Mouse (Mus musculus): Measurements from ENCODE around the gene Snx18. TPM values are rescaled to one million over a fixed set of nuclear protein-coding genes. Genes with fewer than 3 reads are reported as not detected.
A peak's percentile ranks its signal among the peaks of the same experiment; 100 is the strongest.

The Snx18 gene
- total RNA-seq (2014; rRNA removed): 30.7 and 35.5 TPM in 2 replicates
- 9.0 and 10.3 TPM in 2 replicates for polyA plus RNA-seq (2015; fragmentation: Nextera tagmentation; extraction: Ambion mirVana)

DNA sequence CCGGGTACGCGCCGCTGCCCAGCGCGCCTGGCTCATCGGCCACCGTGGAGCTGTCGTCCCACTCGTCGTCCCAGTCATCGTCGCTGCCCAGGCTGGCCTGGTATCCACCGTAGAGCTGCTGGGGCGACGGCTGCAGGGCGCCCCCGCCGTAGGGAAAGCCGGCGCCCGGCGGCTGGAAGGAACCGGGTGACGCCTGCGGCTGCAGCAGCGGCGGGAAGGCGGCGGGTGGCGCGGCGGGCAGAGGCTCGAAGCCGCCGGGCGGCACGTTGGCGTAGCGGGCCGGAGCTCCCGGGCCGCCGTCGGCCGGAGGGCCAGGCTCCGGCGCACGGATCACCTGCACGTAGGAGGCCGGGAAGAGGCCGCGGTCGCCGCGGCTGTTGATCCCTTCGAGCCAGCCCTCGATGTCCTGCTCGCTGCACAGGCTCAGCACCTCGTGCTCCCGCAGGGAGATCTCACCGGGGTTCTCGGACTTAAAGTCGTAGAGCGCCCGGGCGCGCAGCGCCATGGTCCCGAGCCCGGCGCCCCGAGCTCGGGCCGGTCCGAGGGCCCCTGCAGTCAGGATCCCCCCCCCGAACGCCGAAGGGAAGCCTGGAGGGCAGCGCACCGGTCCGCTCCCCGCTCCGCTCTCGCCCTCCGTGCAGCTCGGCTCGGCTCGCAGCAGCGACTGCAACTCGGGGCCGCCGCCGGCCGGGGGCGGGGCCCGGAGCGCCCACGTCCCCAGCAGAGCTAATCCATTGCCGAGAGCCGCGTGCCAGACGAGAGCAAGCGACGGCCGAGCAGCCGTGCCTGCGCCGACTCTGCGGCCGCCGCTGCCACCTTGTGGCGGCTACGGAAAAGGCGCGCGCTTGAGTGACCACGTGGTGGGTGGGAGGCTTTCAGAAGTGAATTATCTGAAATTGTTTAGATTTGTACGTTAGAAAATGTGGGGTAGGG is at the start of gene Snx18:
Snx18 (minus strand) TSS at position 674 of the 933 bp plus-strand sequence.
- peak within 1 kb of the TSS; percentile 95 for H3K27ac ChIP-seq (ENCODE audit: low read depth, low read length)
- peak within 1 kb of the TSS; percentile 84 for H3K4me3 ChIP-seq (ENCODE audit: low read depth, low read length)
- ATAC-seq (peak; percentile 97), DNase-seq (peak; percentile 97)
- H3K36me3 ChIP-seq (ENCODE audit: insufficient read depth): no peaks in the 10 kb centered on the region
- TF ChIP-seq CTCF (IDR thresholded peaks at IDR 0.05; ENCODE audit: low read depth): peak; percentile 98
- WGBS: 1% methylated on average over 113 of the region's 119 CpGs
- no peaks in the 10 kb centered on the region for H3K27me3 ChIP-seq (ENCODE audit: insufficient read depth, low read length)
- H3K9me3 ChIP-seq (ENCODE audit: low read length): no peaks in the 10 kb centered on the region
- H3K4me1 ChIP-seq (ENCODE audit: insufficient read depth): peaks cover 27% of the 10 kb centered on the region
- peak within 1 kb of the TSS; percentile 88 for H3K9ac ChIP-seq
- peak within 1 kb of the TSS; percentile 75 for H3K4me2 ChIP-seq (ENCODE audit: low read depth)

DNA sequence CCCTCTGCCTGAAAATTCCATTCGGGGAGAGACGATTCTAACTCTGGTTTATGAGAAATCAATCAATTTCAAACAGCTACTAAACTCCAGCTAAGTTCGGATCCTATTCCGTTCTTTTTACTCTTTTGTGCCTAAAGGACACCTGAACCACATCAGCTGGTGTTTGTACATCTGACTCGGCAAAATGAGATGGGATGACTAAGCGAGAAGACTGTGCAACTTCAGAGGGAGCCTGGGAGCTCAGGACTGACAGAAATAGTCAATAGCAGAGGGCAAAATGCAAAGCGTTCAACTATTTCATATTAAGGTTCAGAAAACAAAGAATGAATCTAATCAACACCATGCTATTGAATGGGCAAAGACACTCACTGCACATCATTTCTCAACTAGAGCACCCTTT is 45.5 kb upstream of the Snx18 start:
- DNase-seq (no peak), ATAC-seq (no peak)
- H3K9me3 ChIP-seq (ENCODE audit: low read length): no peaks in the 10 kb centered on the region
- no peaks in the 10 kb centered on the region for H3K27me3 ChIP-seq (ENCODE audit: insufficient read depth, low read length)
- H3K4me1 ChIP-seq (ENCODE audit: insufficient read depth): 0 out of 2 replicates have a peak, but pooled peaks cover 5% of the 10 kb centered on the region
- H3K36me3 ChIP-seq (ENCODE audit: insufficient read depth): no peaks in the 10 kb centered on the region
- H3K4me3 ChIP-seq (ENCODE audit: low read depth, low read length): no peak overlapping the region
- H3K27ac ChIP-seq (ENCODE audit: low read depth, low read length): no peak overlapping the region
- H3K9ac ChIP-seq: no peak overlapping the region
- H3K4me2 ChIP-seq (ENCODE audit: low read depth): peak overlapping the region; percentile 39; the same call in 1 of the 2 replicates
- no peak for TF ChIP-seq CTCF (IDR thresholded peaks at IDR 0.05; ENCODE audit: low read depth)
- WGBS: 63% methylated on average over 7 of the region's 7 CpGs

DNA sequence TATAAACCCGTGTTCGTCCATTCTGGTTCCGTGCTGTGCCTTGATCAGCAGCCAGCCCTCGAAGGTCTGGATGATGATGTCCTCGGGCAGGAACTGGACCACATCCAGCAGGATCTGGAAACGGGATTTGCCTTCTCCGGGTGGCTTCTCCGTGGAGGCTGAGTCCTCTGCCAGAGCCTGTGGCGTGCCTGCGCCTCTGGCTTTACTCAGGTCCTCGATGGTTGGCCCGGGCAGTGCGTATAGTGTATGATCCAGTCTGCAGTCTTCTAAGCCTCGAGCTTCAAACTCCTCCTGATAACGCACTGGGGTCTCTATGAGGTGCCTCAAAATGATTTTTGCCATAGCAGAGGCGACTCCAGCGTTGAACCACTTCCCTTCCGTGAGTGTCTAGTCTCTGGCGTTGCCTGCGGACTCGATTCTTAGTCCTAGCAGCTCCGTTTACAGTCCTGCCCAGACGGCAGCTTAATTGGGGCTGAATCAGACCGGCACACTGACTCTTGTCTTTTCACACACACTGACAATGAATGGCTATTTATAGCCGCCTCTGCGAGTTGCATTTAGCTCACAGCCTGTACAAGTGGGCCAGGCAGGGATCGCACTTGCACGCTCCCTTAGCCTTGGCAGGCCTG is 44.9 kb upstream of the Snx18 start, which contains the start of gene Hspb3:
Hspb3 (minus strand) TSS at position 526 of the 629 bp plus-strand sequence.
- no peaks in the 10 kb centered on the region for H3K27me3 ChIP-seq (ENCODE audit: insufficient read depth, low read length)
- H3K4me1 ChIP-seq (ENCODE audit: insufficient read depth): 0 out of 2 replicates have a peak, but pooled peaks cover 5% of the 10 kb centered on the region
- DNase-seq (peak; percentile 68), ATAC-seq (peak; percentile 91)
- 31% methylated on average over 28 of the region's 28 CpGs for WGBS
- H3K4me3 ChIP-seq (ENCODE audit: low read depth, low read length): no peak within 1 kb of the TSS
- H3K36me3 ChIP-seq (ENCODE audit: insufficient read depth): no peaks in the 10 kb centered on the region
- no peaks in the 10 kb centered on the region for H3K9me3 ChIP-seq (ENCODE audit: low read length)
- no peak for TF ChIP-seq CTCF (IDR thresholded peaks at IDR 0.05; ENCODE audit: low read depth)
- H3K4me2 ChIP-seq (ENCODE audit: low read depth): peak within 1 kb of the TSS; percentile 39
- H3K9ac ChIP-seq: 0 out of 2 replicates have a peak within 1 kb of the TSS, but pooled peaks have one; percentile 6
- H3K27ac ChIP-seq (ENCODE audit: low read depth, low read length): peak within 1 kb of the TSS; percentile 68

DNA sequence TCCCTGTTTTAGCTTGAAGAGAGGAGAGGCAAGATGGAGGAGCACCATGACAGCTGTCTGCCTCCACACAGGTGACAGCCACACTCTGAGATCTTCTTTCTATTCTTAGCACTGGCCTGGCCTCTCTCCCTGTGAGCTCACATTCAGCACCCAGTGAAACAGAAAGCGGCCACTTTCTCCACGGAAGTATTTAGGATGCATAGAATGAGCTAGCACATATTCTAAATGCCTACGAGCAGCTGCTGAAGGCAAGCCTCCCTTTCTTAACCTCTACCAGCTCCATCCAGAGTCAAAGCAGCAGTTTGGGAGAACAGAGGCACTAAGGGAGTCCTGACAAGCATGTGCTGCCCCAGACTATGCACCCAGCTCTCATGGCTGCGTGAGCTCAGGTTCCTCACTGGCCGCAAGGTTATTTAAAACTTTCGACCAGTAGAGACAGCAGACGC is 43.5 kb upstream of the Snx18 start:
- H3K9ac ChIP-seq: no peak overlapping the region
- TF ChIP-seq CTCF (IDR thresholded peaks at IDR 0.05; ENCODE audit: low read depth): no peak
- H3K36me3 ChIP-seq (ENCODE audit: insufficient read depth): no peaks in the 10 kb centered on the region
- DNase-seq: no peak
- 0 out of 2 replicates have a peak overlapping the region, but pooled peaks have one; percentile 9 for H3K27ac ChIP-seq (ENCODE audit: low read depth, low read length)
- H3K9me3 ChIP-seq (ENCODE audit: low read length): no peaks in the 10 kb centered on the region
- ATAC-seq: no peak
- H3K4me3 ChIP-seq (ENCODE audit: low read depth, low read length): no peak overlapping the region; the same call in 1 of the 2 replicates
- 0 out of 2 replicates have a peak, but pooled peaks cover 5% of the 10 kb centered on the region for H3K4me1 ChIP-seq (ENCODE audit: insufficient read depth)
- WGBS: 74% methylated on average over 7 of the region's 7 CpGs
- no peaks in the 10 kb centered on the region for H3K27me3 ChIP-seq (ENCODE audit: insufficient read depth, low read length)
- no peak overlapping the region for H3K4me2 ChIP-seq (ENCODE audit: low read depth)

DNA sequence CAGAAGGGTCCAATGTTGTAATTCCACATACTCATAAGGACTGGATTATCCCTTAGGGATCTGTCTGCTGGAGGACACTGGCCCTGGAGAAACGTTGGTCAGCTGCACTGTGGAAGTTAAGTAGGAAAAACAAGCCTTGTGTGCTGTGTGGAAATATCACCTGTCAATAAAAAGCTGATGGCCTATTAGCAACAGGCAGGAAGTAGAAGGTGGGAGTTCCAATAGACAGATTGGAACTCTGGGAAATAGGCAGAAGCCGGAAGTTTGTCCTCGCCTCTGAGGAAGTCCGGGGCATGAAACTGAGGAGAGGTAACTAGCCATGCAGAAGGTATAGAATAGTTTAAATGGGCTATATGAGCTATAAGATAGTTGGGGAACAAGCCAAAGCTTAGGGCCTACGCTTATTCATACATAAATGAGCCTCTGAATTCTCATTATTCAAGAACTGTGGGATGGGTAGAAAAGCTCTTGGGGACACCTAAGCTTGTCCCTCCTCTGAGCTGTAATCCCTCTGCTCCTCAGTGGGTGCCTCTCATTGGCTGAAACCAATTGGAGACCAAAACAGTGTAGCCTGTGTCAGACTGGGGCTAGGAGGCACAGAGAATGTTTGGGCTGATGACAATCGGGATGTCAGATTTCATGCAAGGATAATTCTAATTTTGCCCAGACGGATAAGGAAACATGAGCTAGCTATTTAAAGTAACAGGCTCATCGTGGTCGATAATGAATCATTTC is 42.4 kb upstream of the Snx18 start:
- Histone ChIP-seq H3K4me2 (ENCODE audit: low read depth) (no peak overlapping the region), H3K4me3 (ENCODE audit: low read depth, low read length) (no peak overlapping the region), H3K27ac (ENCODE audit: low read depth, low read length) (no peak overlapping the region), H3K9ac (no peak overlapping the region), H3K36me3 (ENCODE audit: insufficient read depth) (no peaks in the 10 kb centered on the region), H3K4me1 (ENCODE audit: insufficient read depth) (0 out of 2 replicates have a peak, but pooled peaks cover 5% of the 10 kb centered on the region), H3K27me3 (ENCODE audit: insufficient read depth, low read length) (no peaks in the 10 kb centered on the region), H3K9me3 (ENCODE audit: low read length) (no peaks in the 10 kb centered on the region)
- TF ChIP-seq CTCF (IDR thresholded peaks at IDR 0.05; ENCODE audit: low read depth): no peak
- DNase-seq (no peak), ATAC-seq (no peak)
- WGBS: 76% methylated on average over 9 of the region's 9 CpGs

DNA sequence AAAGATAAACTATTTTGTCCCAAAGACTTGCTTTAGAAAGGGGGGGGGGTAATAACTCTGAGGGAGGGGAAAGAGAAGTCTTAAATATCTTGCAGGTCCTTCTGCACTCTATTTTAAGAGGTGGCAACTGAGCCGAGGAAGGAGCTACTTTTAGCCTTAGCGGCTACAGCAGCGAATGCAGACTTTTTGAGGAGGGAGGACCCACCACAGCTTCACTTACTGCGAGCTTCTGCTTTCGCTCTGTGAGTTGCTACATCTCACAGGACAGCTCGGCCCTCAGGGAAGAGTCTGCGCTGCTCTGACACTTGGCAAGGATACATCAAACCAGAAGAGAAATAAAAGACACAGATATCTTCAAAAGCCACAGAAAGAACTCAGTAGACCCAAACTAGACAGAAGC is 38.8 kb upstream of the Snx18 start:
- 77% methylated on average over 7 of the region's 7 CpGs for WGBS
- Histone ChIP-seq H3K27ac (ENCODE audit: low read depth, low read length) (no peak overlapping the region), H3K9ac (no peak overlapping the region), H3K4me3 (ENCODE audit: low read depth, low read length) (no peak overlapping the region), H3K27me3 (ENCODE audit: insufficient read depth, low read length) (no peaks in the 10 kb centered on the region), H3K36me3 (ENCODE audit: insufficient read depth) (no peaks in the 10 kb centered on the region), H3K4me1 (ENCODE audit: insufficient read depth) (0 out of 2 replicates have a peak, but pooled peaks cover 3% of the 10 kb centered on the region), H3K4me2 (ENCODE audit: low read depth) (no peak overlapping the region), H3K9me3 (ENCODE audit: low read length) (no peaks in the 10 kb centered on the region)
- ATAC-seq: no peak
- TF ChIP-seq CTCF (IDR thresholded peaks at IDR 0.05; ENCODE audit: low read depth): no peak
- DNase-seq: no peak
